Mouse (Mus musculus) hindlimb bud, embryonic 11.5 days (tissue): ENCODE measurements around the gene Pramef6.
"Not testable (repeated sequence)": the region's sequence is repeated elsewhere in the genome, so short reads cannot be mapped to it uniquely, and the experiment has no call there.

Source experiments
- DNase-seq: peaks from one replicate; pipeline ENCODE4 v3.0.0-alpha.2; 2012; ENCODE audit warnings: low read depth, low spot score; ENCODE audit errors: extremely low spot score

The Pramef6 gene

GRCm38 (mm10) chr4:143900280-143900679, at the start of gene Pramef6:
TSS of gene Pramef6 (minus strand) at chr4:143900380.
- DNase-seq = not testable (repeated sequence)

- not testable (repeated sequence) for DNase-seq
Observed at GRCm38 (mm10) chr4:143894406-143894805, 5.8 kb downstream of the Pramef6 start.

- DNase-seq = not testable (repeated sequence)
Observed at GRCm38 (mm10) chr4:143882371-143882770, 17.8 kb downstream of the Pramef6 start.

- not testable (repeated sequence) for DNase-seq
Observed at GRCm38 (mm10) chr4:143846197-143846596, 54.0 kb downstream of the Pramef6 start, which contains the start of gene Gm13103. TSS of gene Gm13103 (plus strand) at chr4:143846497.
